Mouse (Mus musculus) kidney, embryonic 15.5 days (tissue): ENCODE results near the gene Pmm2. TPM values are rescaled to one million over a fixed set of nuclear protein-coding genes. Genes with fewer than 3 reads are reported as not detected.
A peak's percentile ranks its signal among the peaks of the same experiment; 100 is the strongest.

Source experiments
- ATAC-seq: fragments of 200-750 bp; cut with Nextera tagmentation; replicated peaks from 2 replicates; pipeline ENCODE4 v1.8.0; 2017; ENCODE audit warnings: moderate TSS enrichment; ENCODE audit not compliant: low FRiP score
- H3K27ac ChIP-seq: fragments of 300-500 bp; sonication (generic); 2 replicates; pipeline ENCODE4 v1.5.1; 2015; ENCODE audit warnings: mild to moderate bottlenecking, inconsistent platforms
- H3K27me3 ChIP-seq: fragments of 300-500 bp; sonication (generic); 2 replicates; pipeline ENCODE4 v1.6.1; 2015; ENCODE audit warnings: inconsistent platforms
- H3K36me3 ChIP-seq: fragments of 300-500 bp; sonication (generic); 2 replicates; pipeline ENCODE4 v1.6.1; 2015; ENCODE audit warnings: inconsistent platforms
- H3K4me1 ChIP-seq: fragments of 300-500 bp; sonication (generic); 2 replicates; pipeline ENCODE4 v1.6.1; 2015; ENCODE audit warnings: inconsistent platforms
- H3K4me2 ChIP-seq: fragments of 300-500 bp; sonication (generic); 2 replicates; pipeline ENCODE4 v1.6.1; 2015; ENCODE audit warnings: moderate library complexity, mild to moderate bottlenecking, inconsistent platforms
- H3K4me3 ChIP-seq: fragments of 300-500 bp; sonication (generic); replicated peaks from 2 replicates; pipeline ENCODE4 v1.5.1; 2015; ENCODE audit warnings: mild to moderate bottlenecking, inconsistent platforms
- H3K9ac ChIP-seq: fragments of 300-500 bp; sonication (generic); 2 replicates; pipeline ENCODE4 v1.6.1; 2015; ENCODE audit warnings: mild to moderate bottlenecking, inconsistent platforms
- H3K9me3 ChIP-seq: fragments of 300-500 bp; sonication (generic); replicated peaks from 2 replicates; pipeline ENCODE4 v1.6.1; 2016; ENCODE audit warnings: inconsistent platforms
- WGBS: fragments of 180-500 bp; shearing (Covaris S2); methylation state at CpG from one replicate; pipeline ENCODE4 v1.1.7; 2015; ENCODE audit warnings: mixed read lengths; 5-methylcytosine and 5-hydroxymethylcytosine counted together
- polyA plus RNA-seq: library from polyadenylated mRNA; unstranded; fragments of >200 nt; fragmentation: Nextera tagmentation; extraction: Ambion mirVana; gene quantifications from 2 replicates; pipeline ENCODE4 v1.2.1, GENCODE M21; 2015

Pmm2 gene
- polyA plus RNA-seq, 1 experiment from 2014 or later: 56.4 TPM

- 0 out of 2 replicates have a peak overlapping the region, but pooled peaks have one; percentile 32 for H3K27ac ChIP-seq
Observed at GRCm38 (mm10) chr16:8663022-8663421, 25.5 kb downstream of the Pmm2 start.

DNA sequence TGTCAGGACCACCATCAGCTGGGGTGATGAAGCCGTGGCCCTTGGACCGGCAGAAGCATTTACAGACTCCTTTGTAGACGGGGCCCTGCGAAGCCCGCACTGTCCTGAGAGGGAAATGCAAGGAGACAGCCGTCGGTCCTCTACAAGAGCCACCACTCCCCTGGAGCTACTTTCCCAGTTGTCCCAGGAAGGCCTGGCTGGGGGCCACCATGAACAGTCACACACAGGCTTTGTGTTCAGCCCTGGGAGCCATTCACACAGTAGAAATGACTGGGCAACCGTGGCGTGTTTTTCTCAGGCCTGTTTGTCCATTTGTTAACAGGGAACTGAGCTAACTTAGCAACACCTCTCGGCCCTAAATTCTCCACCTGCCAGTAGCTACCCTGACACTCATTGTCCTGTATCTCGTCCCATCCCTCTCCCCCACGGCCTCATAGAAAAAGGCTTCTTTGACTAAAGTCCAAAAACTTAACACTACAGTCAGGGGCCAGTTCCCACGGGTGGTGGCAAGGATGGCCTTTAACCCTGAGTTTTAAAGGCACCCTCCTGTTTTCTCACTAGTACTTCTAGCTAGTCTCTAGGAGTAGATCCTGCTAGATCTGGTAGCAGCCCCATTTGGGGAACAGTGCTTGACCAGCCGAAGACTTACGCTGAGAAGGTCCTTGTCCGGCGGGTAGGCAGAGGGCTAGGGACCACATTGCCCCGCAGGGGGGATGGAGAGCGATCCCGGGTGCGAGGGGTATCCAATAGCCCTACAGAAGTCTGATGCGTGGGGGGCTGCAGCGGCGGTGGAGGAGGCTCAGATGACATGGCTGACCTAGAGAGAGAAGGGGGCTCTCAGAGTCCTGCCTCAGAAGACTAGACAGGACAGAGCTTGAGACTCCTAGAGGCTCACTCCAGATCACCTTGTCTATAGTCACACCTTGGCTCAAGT, 26.4 kb downstream of the Pmm2 start:
- Histone ChIP-seq H3K9me3 (no peaks in the 10 kb centered on the region), H3K36me3 (peaks cover 43% of the 10 kb centered on the region), H3K4me1 (peaks cover 44% of the 10 kb centered on the region), H3K27ac (0 out of 2 replicates have a peak overlapping the region, but pooled peaks have one; percentile 32), H3K27me3 (no peaks in the 10 kb centered on the region), H3K4me2 (no peak overlapping the region), H3K9ac (no peak overlapping the region), H3K4me3 (no peak overlapping the region)
- WGBS: 69% methylated on average over 24 of the region's 24 CpGs
- no peak for ATAC-seq

More at GRCm38 (mm10) chr16:8663022-8663421, 25.5 kb downstream of the Pmm2 start:
- H3K36me3 ChIP-seq: peaks cover 52% of the 10 kb centered on the region
- H3K9ac ChIP-seq: no peak overlapping the region
- no peaks in the 10 kb centered on the region for H3K27me3 ChIP-seq
- no peak overlapping the region for H3K4me3 ChIP-seq
- no peaks in the 10 kb centered on the region for H3K9me3 ChIP-seq
- H3K4me1 ChIP-seq: peaks cover 36% of the 10 kb centered on the region
- no peak overlapping the region for H3K4me2 ChIP-seq
- ATAC-seq: no peak
- WGBS: 59% methylated on average over 2 of the region's 2 CpGs

DNA sequence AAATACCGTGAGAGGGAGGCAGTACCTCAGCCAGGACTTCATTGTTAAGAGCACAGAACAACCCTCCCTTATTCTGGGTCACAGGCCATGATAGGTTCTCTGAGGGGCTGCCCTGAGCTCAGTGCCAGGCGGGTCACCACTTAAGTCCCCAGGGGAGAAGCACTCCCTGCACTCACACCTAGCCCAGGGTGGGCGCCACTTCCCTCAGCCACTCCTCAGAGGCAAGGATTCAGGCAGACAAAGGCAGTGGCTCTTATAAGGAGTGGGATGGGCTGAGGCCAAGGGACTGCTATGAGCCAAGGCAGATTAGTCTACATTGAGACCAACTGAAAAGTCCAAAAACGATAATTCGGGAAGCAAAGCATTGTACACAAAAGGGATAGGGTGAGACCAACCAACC, 27.9 kb downstream of the Pmm2 start:
- no peaks in the 10 kb centered on the region for H3K27me3 ChIP-seq
- no peaks in the 10 kb centered on the region for H3K9me3 ChIP-seq
- peaks cover 59% of the 10 kb centered on the region for H3K4me1 ChIP-seq
- no peak overlapping the region for H3K9ac ChIP-seq
- no peak overlapping the region for H3K4me3 ChIP-seq
- 78% methylated on average over 5 of the region's 5 CpGs for WGBS
- no peak overlapping the region for H3K27ac ChIP-seq
- ATAC-seq: no peak
- H3K36me3 ChIP-seq: peaks cover 28% of the 10 kb centered on the region
- no peak overlapping the region for H3K4me2 ChIP-seq

DNA sequence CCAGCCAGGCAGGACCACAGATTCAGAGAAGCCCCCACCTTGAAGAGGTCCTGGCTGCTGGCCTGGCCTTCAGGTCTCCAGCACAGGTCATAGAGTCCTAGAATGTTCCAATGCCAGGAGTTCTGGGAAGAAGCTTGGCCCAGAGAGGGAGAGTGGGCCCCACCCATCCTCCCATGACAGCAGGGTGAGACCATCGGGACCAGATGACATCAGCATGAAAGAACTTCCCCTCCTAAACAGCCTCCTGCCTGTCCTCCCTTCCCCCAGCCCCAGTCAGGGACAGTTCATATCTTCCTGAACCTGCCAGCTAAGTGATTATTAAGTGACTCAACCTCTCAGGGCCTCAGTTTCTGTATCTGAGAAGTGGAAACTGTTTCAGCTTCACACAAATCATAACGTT, 29.0 kb downstream of the Pmm2 start:
- Histone ChIP-seq H3K36me3 (peaks cover 21% of the 10 kb centered on the region), H3K4me2 (no peak overlapping the region), H3K27me3 (no peaks in the 10 kb centered on the region), H3K4me1 (peaks cover 69% of the 10 kb centered on the region), H3K9ac (0 out of 2 replicates have a peak overlapping the region, but pooled peaks have one; percentile 23), H3K27ac (peak overlapping the region; percentile 22; the same call in 1 of the 2 replicates), H3K4me3 (no peak overlapping the region), H3K9me3 (no peaks in the 10 kb centered on the region)
- 46% methylated on average over 2 of the region's 2 CpGs for WGBS
- ATAC-seq: no peak

DNA sequence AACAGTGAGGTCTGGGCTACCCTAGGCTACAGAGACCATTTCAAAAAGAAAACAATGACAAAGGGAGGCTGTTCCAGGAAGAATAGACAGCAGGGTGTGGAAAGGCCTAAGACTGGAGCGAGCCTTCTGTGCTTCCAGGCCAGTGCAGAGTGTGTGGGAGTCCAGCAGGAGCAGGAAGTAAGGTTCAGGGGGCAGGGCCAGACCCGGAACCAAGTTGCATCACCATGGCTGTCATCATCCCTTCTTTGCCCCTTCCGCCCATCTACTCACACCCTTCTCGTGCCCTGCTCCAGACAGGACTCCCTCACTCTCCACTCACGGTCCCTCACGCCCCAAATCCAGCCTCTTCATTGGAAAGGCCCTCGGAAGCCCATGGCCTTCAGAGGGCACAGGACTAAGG, 29.8 kb downstream of the Pmm2 start:
- Histone ChIP-seq H3K9ac (no peak overlapping the region), H3K4me2 (peak overlapping the region; percentile 19), H3K9me3 (no peaks in the 10 kb centered on the region), H3K27me3 (no peaks in the 10 kb centered on the region), H3K27ac (no peak overlapping the region), H3K4me1 (peaks cover 74% of the 10 kb centered on the region), H3K36me3 (peaks cover 13% of the 10 kb centered on the region), H3K4me3 (no peak overlapping the region)
- WGBS: 62% methylated on average over 7 of the region's 7 CpGs
- no peak for ATAC-seq

- no peaks in the 10 kb centered on the region for H3K9me3 ChIP-seq
- H3K9ac ChIP-seq: no peak overlapping the region
- H3K27me3 ChIP-seq: peaks cover 3% of the 10 kb centered on the region; the same call in 1 of the 2 replicates
- H3K36me3 ChIP-seq: peaks cover 8% of the 10 kb centered on the region
- WGBS: 68% methylated on average over 4 of the region's 4 CpGs
- H3K4me2 ChIP-seq: no peak overlapping the region
- no peak overlapping the region for H3K27ac ChIP-seq
- no peak for ATAC-seq
- H3K4me3 ChIP-seq: no peak overlapping the region
- peaks cover 79% of the 10 kb centered on the region for H3K4me1 ChIP-seq
Observed at GRCm38 (mm10) chr16:8667814-8668213, 30.3 kb downstream of the Pmm2 start.

GRCm38 (mm10) chr16:8668386-8668785, 30.9 kb downstream of the Pmm2 start:
- H3K9ac ChIP-seq: no peak overlapping the region
- H3K27me3 ChIP-seq: peaks cover 8% of the 10 kb centered on the region
- no peak overlapping the region for H3K27ac ChIP-seq
- 87% methylated on average over 2 of the region's 2 CpGs for WGBS
- no peak overlapping the region for H3K4me2 ChIP-seq
- H3K4me3 ChIP-seq: no peak overlapping the region
- H3K36me3 ChIP-seq: peaks cover 3% of the 10 kb centered on the region; the same call in 1 of the 2 replicates
- no peak for ATAC-seq
- peaks cover 80% of the 10 kb centered on the region for H3K4me1 ChIP-seq
- no peaks in the 10 kb centered on the region for H3K9me3 ChIP-seq

- Histone ChIP-seq H3K4me3 (0 out of 2 replicates have a peak overlapping the region, but pooled peaks have one; percentile 75), H3K4me2 (peak overlapping the region; percentile 93), H3K27ac (no peak overlapping the region), H3K27me3 (peaks cover 10% of the 10 kb centered on the region), H3K4me1 (peaks cover 73% of the 10 kb centered on the region), H3K36me3 (no peaks in the 10 kb centered on the region), H3K9me3 (no peaks in the 10 kb centered on the region), H3K9ac (0 out of 2 replicates have a peak overlapping the region, but pooled peaks have one; percentile 31)
- no peak for ATAC-seq
- WGBS: 69% methylated on average over 5 of the region's 5 CpGs
Observed at GRCm38 (mm10) chr16:8669432-8669831, 32.0 kb downstream of the Pmm2 start.

DNA sequence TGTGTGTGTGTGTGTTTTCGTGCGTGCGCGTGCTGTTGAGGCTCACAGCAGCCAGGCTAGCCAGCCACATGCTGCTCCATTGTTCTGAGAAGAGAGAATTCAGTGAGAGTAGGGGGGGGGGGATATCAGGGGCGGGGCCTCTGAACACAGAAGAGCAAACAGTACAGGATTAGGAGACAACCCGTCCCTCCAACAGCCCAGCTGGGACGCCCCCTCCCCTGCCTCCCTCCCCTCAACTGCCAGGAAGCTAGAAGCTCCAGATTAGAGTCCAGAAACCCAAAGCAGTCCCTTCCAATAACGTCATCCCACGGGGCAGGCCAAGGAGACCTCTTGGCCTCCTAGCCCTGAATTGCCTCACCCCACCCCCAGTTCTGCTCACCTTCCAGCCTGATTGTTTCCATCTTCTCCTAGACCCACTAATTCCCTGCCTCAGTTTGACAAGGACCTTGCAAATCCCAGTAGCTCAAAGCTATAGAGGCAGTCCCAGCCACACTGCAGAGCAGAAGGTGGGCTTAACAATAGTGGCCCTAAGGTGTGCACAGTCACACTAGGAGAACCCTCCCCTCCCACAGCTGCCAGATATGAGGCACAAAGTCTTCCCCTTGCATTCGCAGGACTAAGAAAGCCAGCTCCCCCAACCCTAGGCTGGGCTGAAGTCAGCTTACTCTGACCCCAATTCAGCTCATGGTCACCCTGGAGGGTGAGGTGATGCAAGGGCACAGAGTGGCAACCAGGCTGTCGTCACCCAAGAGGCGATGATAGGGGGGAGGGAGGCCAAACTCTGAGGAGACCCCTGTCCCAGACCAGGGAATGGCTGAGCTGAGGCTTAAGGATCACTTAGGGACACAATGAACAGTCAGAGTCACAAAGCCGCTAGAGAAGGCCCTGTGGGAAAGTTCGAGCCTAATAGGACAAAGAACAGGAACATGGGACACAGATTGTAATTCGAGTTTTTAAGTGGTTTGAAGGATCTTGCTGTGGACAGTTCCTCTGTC, 32.9 kb downstream of the Pmm2 start:
- H3K9ac ChIP-seq: peak overlapping the region; percentile 62
- no peaks in the 10 kb centered on the region for H3K36me3 ChIP-seq
- peak overlapping the region; percentile 93 for H3K4me2 ChIP-seq

GRCm38 (mm10) chr16:8671551-8672349, 34.3 kb downstream of the Pmm2 start, which contains the start of gene Carhsp1:
Gene Carhsp1 (minus strand): TSS chr16:8672155.
- Histone ChIP-seq H3K27ac (peak within 1 kb of the TSS; percentile 86), H3K9ac (peak within 1 kb of the TSS; percentile 62), H3K27me3 (peaks cover 10% of the 10 kb centered on the region), H3K9me3 (no peaks in the 10 kb centered on the region), H3K36me3 (no peaks in the 10 kb centered on the region), H3K4me2 (peak within 1 kb of the TSS; percentile 93), H3K4me3 (peak within 1 kb of the TSS; percentile 75), H3K4me1 (peaks cover 59% of the 10 kb centered on the region)
- under 1% methylated on average over 67 of the region's 67 CpGs for WGBS
- peak; percentile 93 for ATAC-seq

More for the DNA sequence above, 32.9 kb downstream of the Pmm2 start:
- H3K4me1 ChIP-seq: peaks cover 71% of the 10 kb centered on the region
- H3K27ac ChIP-seq: no peak overlapping the region; the same call in 1 of the 2 replicates
- peaks cover 10% of the 10 kb centered on the region for H3K27me3 ChIP-seq
- no peak for ATAC-seq
- 12% methylated on average over 14 of the region's 15 CpGs for WGBS
- H3K4me3 ChIP-seq: peak overlapping the region; percentile 75
- H3K9me3 ChIP-seq: no peaks in the 10 kb centered on the region

- under 1% methylated on average over 18 of the region's 18 CpGs for WGBS
- Histone ChIP-seq H3K36me3 (no peaks in the 10 kb centered on the region), H3K4me3 (peak overlapping the region; percentile 75), H3K9ac (peak overlapping the region; percentile 33; the same call in 1 of the 2 replicates), H3K4me2 (peak overlapping the region; percentile 93), H3K27ac (no peak overlapping the region), H3K4me1 (peaks cover 54% of the 10 kb centered on the region), H3K27me3 (peaks cover 10% of the 10 kb centered on the region), H3K9me3 (no peaks in the 10 kb centered on the region)
- ATAC-seq: no peak
Observed at GRCm38 (mm10) chr16:8672350-8672687, 34.8 kb downstream of the Pmm2 start.
